Mouse (Mus musculus) intestine, embryonic 15.5 days (tissue): ENCODE data around the gene Gm17657. TPM values are rescaled to one million over a fixed set of nuclear protein-coding genes. Genes with fewer than 3 reads are reported as not detected.

Experiments
- ATAC-seq: fragments of 200-750 bp; cut with Nextera tagmentation; 2 replicates; pipeline ENCODE4 v1.8.0; 2017; ENCODE audit warnings: moderate TSS enrichment, moderate library complexity
- H3K27ac ChIP-seq: fragments of 300-500 bp; sonication (generic); 2 replicates; pipeline ENCODE4 v1.5.1; 2015; ENCODE audit warnings: mild to moderate bottlenecking, inconsistent platforms
- H3K27me3 ChIP-seq: fragments of 300-500 bp; sonication (generic); replicated peaks from 2 replicates; pipeline ENCODE4 v1.6.1; 2015; ENCODE audit warnings: inconsistent platforms
- H3K36me3 ChIP-seq: fragments of 300-500 bp; sonication (generic); 2 replicates; pipeline ENCODE4 v1.6.1; 2015; ENCODE audit warnings: inconsistent platforms
- H3K4me1 ChIP-seq: fragments of 300-500 bp; sonication (generic); replicated peaks from 2 replicates; pipeline ENCODE4 v1.6.1; 2015; ENCODE audit warnings: inconsistent platforms
- H3K4me2 ChIP-seq: fragments of 300-500 bp; sonication (generic); replicated peaks from 2 replicates; pipeline ENCODE4 v1.6.1; 2015; ENCODE audit warnings: mild to moderate bottlenecking, inconsistent platforms
- H3K4me3 ChIP-seq: fragments of 300-500 bp; sonication (generic); replicated peaks from 2 replicates; pipeline ENCODE4 v1.5.1; 2015; ENCODE audit warnings: inconsistent platforms
- H3K9ac ChIP-seq: fragments of 300-500 bp; sonication (generic); 2 replicates; pipeline ENCODE4 v1.6.1; 2015; ENCODE audit warnings: inconsistent platforms
- H3K9me3 ChIP-seq: fragments of 300-500 bp; sonication (generic); 2 replicates; pipeline ENCODE4 v1.6.1; 2016; ENCODE audit warnings: inconsistent platforms
- WGBS: fragments of 180-500 bp; shearing (Covaris S2); methylation state at CpG from one replicate; pipeline ENCODE4 v1.1.7; 2015; 5-methylcytosine and 5-hydroxymethylcytosine counted together
- polyA plus RNA-seq: library from polyadenylated mRNA; unstranded; fragments of >200 nt; fragmentation: Nextera tagmentation; extraction: Ambion mirVana; gene quantifications from 2 replicates; pipeline ENCODE4 v1.2.1, GENCODE M21; 2015

The Gm17657 gene
- polyA plus RNA-seq, 1 experiment from 2014 or later: not detected

DNA sequence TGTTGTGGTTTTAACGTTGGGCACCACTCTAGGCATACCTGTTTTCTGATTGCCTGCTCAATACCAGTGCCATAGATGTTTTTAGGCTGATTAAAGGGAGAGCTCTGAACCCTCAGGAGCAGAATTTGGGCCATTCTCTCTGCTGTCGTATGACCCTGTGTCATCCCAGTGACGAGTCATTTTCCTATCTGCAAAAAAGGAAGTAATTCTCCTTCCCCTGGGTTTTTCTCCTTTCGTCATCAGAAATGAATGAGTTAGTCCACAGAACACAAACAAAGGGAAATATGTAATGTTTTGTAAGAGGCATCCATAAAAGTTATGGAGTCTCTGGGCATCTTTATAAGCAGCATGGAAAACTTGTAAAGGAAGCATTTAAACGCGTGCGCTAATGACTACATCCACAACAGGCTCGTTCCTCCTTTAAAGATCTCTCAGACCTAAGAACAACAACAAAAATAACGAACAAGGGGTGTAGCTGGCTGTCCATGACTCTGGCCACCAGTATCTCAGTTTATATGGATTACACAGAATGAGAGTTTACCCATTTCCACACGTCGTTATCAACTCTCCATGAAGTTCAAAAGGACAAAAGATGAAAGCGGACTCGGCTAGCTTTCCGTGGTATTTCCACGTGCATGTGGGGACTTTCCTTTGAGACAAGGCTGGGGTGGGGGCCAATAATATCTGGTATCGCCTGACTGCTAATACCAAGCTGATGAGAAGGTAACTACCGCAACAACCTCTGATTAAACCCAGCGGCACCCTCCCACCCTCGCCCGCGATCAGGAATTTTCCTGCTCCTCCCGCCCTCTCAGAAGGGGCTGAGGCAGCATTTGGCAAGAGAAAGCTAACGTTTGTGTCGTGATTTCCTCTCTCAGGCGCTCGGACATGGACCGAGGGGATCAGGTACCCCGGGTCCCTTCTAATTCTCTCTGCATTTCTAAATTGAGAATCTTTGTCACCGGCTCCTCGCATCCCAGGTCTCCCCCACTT is 60.2 kb downstream of the Gm17657 start:
- no peak for ATAC-seq
- no peaks in the 10 kb centered on the region for H3K27me3 ChIP-seq
- WGBS: 5% methylated on average over 30 of the region's 30 CpGs
- H3K9me3 ChIP-seq: no peaks in the 10 kb centered on the region
- peak overlapping the region; percentile 68 for H3K9ac ChIP-seq
- H3K4me3 ChIP-seq: peak overlapping the region; percentile 83
- peak overlapping the region; percentile 90 for H3K27ac ChIP-seq
- peak overlapping the region; percentile 90 for H3K4me2 ChIP-seq
- H3K4me1 ChIP-seq: peaks cover 16% of the 10 kb centered on the region
- H3K36me3 ChIP-seq: peaks cover 5% of the 10 kb centered on the region; the same call in 1 of the 2 replicates

DNA sequence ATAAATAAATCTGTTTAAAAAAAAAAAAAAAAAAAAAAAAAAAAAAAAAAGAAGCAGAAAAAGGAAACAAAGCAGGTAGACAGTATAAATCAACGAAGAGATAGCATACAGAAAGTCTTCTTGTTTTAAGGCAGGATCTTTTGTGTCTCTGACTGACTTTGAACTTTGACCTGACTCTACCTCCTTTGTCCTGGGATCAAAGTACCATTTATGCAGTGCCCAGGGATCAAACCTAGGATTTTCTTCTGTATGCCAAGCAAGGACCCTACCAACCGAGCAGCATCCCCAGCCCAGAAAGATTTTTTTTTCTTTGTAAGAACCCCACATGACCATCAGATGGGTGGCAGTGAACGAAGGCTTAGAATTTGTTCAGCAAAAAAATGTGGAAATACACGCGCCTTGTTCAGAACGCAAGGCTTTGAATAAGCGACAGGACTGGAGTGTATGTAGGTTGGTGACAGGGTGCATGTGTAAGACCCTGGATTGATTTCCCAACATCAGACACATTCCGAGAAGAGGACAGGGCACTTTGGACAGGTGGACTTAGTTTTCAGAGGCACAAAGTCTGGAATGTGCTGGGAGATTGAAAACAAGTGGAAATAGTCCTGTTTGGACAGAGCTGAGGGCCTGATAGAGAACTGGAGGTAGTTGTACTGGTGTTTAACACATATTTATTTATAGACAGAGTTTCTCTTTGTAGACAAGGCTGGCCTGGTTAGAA is 61.0 kb downstream of the Gm17657 start:
- ATAC-seq: no peak
- Histone ChIP-seq H3K27ac (no peak overlapping the region), H3K4me2 (peak overlapping the region; percentile 90; the same call in 1 of the 2 replicates), H3K9me3 (no peaks in the 10 kb centered on the region), H3K36me3 (no peaks in the 10 kb centered on the region), H3K4me3 (no peak overlapping the region), H3K9ac (no peak overlapping the region), H3K27me3 (no peaks in the 10 kb centered on the region), H3K4me1 (peaks cover 13% of the 10 kb centered on the region)
- 86% methylated on average over 8 of the region's 8 CpGs for WGBS

DNA sequence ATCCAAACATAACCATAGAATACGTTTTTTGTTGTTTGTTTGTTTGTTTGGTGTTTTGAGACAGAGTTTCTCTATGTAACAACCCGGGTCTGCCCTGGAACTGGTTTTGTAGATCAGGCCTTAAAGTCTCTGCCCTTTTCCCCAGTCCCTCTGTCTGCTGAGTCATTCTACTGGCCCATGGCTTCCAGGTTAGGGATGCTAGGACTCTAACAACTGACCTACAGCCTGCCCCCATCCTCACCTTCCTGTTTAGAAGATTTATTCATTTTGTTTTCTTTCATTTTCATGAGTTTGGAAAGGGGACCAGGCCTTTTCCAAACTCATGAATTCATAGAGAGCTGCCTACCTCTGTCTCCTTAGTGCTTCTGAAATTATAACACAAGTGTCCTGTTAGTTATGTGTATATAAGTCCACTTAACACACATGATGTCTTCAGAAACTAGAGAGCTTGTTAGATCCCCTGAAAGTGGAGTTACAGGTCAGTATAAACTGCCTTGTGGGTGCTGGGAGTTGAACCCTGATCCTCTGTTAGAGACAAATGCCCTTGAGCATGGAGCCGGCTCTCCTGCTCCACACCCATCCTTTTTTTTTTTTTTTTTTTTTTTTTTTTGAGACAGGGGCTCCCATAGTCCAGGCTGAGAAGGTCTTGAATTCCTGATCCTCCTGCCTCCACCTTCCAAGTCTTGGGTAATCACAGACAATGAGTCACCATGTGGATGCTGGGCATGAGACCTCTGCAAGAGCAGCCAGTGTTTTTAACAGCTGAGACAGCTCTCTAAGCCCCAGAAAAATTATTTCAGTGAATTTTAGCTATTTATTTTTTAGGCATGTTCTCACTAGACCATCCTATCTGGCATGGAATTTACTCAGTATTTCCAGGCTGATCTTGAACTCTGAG is 63.9 kb downstream of the Gm17657 start:
- 73% methylated on average over 3 of the region's 3 CpGs for WGBS
- Histone ChIP-seq H3K4me3 (no peak overlapping the region), H3K27ac (no peak overlapping the region), H3K36me3 (no peaks in the 10 kb centered on the region), H3K9me3 (no peaks in the 10 kb centered on the region), H3K4me2 (no peak overlapping the region), H3K27me3 (no peaks in the 10 kb centered on the region), H3K9ac (no peak overlapping the region), H3K4me1 (peaks cover 7% of the 10 kb centered on the region)
- ATAC-seq: no peak

DNA sequence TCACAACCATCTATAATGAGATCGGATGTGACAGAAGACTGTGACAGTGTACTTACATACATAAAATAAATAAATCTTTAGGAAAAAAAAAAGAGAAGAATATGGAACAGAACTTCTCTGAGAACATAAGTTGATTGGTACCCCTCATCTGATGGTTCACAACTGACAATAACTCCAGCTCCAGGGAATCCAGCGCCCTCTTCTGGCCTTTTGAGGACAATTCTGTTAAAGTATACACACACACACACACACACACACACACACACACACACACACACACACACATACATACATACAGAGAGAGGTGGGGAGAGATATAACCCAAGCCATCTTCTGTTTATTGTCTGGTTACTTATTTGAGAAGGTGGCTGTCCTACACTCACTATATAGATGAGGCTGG is 65.0 kb downstream of the Gm17657 start:
- Histone ChIP-seq H3K9ac (no peak overlapping the region), H3K4me1 (peaks cover 7% of the 10 kb centered on the region), H3K4me3 (no peak overlapping the region), H3K4me2 (no peak overlapping the region), H3K36me3 (no peaks in the 10 kb centered on the region), H3K27ac (no peak overlapping the region), H3K9me3 (no peaks in the 10 kb centered on the region), H3K27me3 (no peaks in the 10 kb centered on the region)
- no peak for ATAC-seq
- WGBS: 64% methylated on average over 2 of the region's 2 CpGs

DNA sequence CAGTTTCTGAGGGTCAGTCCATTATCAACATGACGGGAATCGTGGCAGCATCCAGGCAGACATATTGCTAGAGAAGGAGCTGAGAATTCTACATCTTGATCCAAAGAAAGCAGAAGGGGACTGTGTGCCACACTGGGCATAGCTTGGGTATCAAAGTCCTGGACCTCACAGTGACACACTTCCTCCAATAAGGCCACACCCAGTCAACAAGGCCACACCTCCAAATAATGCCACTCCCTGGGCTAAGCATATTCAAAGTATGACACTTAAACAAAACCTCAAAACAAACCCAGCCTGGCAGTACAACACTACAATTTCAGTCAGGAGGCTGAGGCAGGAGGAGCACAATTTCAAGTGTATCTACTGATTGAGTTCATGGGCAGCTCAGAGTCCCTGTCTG is 66.2 kb downstream of the Gm17657 start:
- ATAC-seq: no peak
- H3K9ac ChIP-seq: no peak overlapping the region
- WGBS: 93% methylated on average over 2 of the region's 2 CpGs
- H3K36me3 ChIP-seq: no peaks in the 10 kb centered on the region
- H3K4me3 ChIP-seq: no peak overlapping the region
- H3K9me3 ChIP-seq: no peaks in the 10 kb centered on the region
- no peak overlapping the region for H3K4me2 ChIP-seq
- no peaks in the 10 kb centered on the region for H3K27me3 ChIP-seq
- H3K4me1 ChIP-seq: no peaks in the 10 kb centered on the region; the same call in 1 of the 2 replicates
- no peak overlapping the region for H3K27ac ChIP-seq

DNA sequence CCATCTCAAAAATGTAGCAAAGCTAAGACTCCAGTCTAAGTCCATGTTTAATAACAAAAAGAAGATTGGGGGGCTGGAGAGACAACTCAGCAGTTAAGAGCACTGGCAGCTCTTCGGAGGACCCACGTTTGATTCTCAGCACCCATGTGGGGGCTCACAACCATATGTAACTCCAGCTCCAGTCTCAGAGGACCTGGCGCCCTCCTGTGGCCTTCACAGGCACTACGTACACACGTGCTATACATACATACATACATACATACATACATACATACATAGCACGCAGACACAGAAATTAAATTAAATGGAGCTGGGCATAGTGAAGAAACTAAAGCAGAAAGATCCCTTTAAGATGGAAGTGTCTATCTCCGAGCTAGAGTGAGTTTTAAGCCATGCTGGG is 66.8 kb downstream of the Gm17657 start:
- Histone ChIP-seq H3K9me3 (no peaks in the 10 kb centered on the region), H3K27me3 (no peaks in the 10 kb centered on the region), H3K27ac (no peak overlapping the region), H3K9ac (no peak overlapping the region), H3K4me2 (no peak overlapping the region), H3K4me1 (no peaks in the 10 kb centered on the region), H3K36me3 (no peaks in the 10 kb centered on the region), H3K4me3 (no peak overlapping the region)
- WGBS: 89% methylated on average over 7 of the region's 7 CpGs
- no peak for ATAC-seq

DNA sequence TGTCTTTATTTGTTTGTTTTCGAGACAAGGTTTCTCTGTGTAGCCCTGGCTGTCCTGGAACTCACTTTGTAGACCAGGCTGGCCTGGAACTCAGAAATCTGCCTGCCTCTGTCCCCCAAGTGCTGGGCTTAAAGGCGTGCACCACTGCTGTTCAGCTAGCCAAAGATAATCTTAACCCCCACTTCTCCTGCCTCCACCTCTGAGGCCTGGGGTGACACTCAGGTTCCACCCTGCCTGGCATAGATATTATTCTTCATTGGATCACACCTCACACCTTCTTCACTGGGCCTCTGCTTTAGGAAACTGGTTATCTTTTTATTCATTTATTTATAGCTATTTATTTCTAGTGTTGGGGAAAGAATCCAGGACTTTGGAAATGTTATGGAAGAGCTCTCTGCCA is 69.2 kb downstream of the Gm17657 start:
- H3K36me3 ChIP-seq: no peaks in the 10 kb centered on the region
- 84% methylated on average over 2 of the region's 2 CpGs for WGBS
- H3K4me2 ChIP-seq: no peak overlapping the region
- no peak overlapping the region for H3K4me3 ChIP-seq
- no peak overlapping the region for H3K9ac ChIP-seq
- H3K27ac ChIP-seq: no peak overlapping the region
- H3K4me1 ChIP-seq: no peaks in the 10 kb centered on the region
- H3K27me3 ChIP-seq: no peaks in the 10 kb centered on the region
- H3K9me3 ChIP-seq: no peaks in the 10 kb centered on the region
- no peak for ATAC-seq

DNA sequence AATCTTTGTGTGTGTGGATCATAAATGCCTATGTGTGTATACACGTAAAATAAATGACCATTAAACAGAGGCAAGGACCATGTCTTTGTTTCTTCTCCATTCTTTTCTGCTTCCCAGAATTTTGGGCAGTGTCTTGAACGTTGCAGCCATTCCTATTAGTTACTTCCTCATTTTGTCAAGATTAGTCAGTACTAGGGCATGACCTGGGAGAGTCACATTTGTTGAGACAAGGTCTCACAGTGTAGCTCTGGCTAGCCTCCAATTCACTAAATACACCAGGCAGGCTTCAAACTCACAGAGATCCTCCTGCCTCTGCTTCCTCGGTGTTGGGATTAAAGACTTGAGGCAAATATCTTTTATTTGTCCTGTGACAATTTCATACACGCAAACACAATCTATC is 71.2 kb downstream of the Gm17657 start:
- no peaks in the 10 kb centered on the region for H3K27me3 ChIP-seq
- H3K9me3 ChIP-seq: no peaks in the 10 kb centered on the region
- no peak for ATAC-seq
- H3K4me3 ChIP-seq: no peak overlapping the region
- H3K36me3 ChIP-seq: no peaks in the 10 kb centered on the region
- H3K9ac ChIP-seq: no peak overlapping the region
- WGBS: 80% methylated on average over 4 of the region's 4 CpGs
- no peak overlapping the region for H3K27ac ChIP-seq
- no peak overlapping the region for H3K4me2 ChIP-seq
- H3K4me1 ChIP-seq: no peaks in the 10 kb centered on the region

DNA sequence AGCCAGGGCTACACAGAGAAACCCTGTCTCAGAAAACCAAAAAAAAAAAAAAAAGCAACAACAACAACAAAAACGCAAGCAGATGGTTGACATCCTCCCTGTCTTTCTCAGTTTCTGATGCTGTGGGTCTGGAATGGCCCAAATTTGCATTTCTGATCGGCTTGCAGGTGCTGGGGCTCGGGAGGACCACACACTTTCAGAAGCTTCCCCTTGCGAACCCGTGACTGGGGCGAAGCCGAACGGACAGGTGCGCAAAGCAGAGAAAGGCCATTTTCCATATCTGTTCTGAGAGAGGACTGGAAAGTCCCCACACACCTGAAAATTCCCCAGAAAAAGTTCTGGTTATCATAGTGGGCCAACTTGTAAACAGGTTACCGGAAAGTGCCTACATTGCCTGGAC is 72.1 kb downstream of the Gm17657 start:
- Histone ChIP-seq H3K9me3 (no peaks in the 10 kb centered on the region), H3K9ac (no peak overlapping the region), H3K4me2 (no peak overlapping the region), H3K4me3 (no peak overlapping the region), H3K4me1 (no peaks in the 10 kb centered on the region), H3K36me3 (no peaks in the 10 kb centered on the region), H3K27ac (no peak overlapping the region), H3K27me3 (no peaks in the 10 kb centered on the region)
- no peak for ATAC-seq
- WGBS: 92% methylated on average over 10 of the region's 10 CpGs

DNA sequence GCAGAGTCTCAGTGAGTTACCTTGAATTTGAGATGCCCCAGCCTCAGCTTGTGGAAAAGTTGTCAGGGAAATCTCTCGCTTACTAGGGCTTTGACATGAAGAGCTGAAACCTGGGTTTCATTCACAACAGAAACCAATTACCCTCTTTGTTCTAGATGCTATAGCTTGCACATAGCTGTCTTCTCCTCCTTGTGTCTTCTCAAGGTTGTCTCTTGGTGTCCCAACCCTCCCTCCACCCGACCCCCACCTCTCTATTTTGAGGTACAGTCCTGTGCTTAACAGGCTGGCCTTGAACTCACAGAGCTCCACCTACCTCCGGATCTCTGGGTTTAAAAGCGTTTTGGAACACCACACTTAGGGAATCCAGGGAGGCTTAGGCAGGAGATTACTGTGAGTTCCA is 73.0 kb downstream of the Gm17657 start:
- 70% methylated on average over 4 of the region's 4 CpGs for WGBS
- Histone ChIP-seq H3K4me1 (no peaks in the 10 kb centered on the region), H3K36me3 (no peaks in the 10 kb centered on the region), H3K9me3 (no peaks in the 10 kb centered on the region), H3K27me3 (no peaks in the 10 kb centered on the region), H3K4me2 (no peak overlapping the region), H3K27ac (no peak overlapping the region), H3K9ac (no peak overlapping the region), H3K4me3 (no peak overlapping the region)
- no peak for ATAC-seq

DNA sequence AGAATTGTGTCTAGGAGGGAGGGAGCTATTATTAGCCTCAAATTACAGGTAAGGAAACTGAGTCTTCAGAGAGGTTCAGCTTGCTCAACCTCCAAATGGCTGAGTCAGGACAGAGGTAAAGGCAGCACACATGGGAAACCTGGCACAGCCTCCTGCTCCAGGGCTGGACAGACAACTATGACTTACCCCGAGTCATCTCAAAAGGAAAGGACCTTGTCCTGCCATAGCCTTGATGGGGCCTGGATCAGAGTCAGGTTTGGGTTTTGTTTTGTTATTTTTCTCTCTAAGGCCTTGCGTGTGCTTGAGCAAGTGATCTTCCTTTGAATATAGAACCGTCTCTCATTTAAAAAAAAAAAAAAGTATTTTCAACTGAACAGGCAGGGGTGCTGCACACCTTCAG is 74.3 kb downstream of the Gm17657 start:
- Histone ChIP-seq H3K9me3 (no peaks in the 10 kb centered on the region), H3K27me3 (no peaks in the 10 kb centered on the region), H3K4me3 (no peak overlapping the region), H3K4me2 (no peak overlapping the region), H3K4me1 (peaks cover under 1% of the 10 kb centered on the region; the same call in 1 of the 2 replicates), H3K27ac (no peak overlapping the region), H3K9ac (no peak overlapping the region), H3K36me3 (no peaks in the 10 kb centered on the region)
- ATAC-seq: no peak
- 89% methylated on average over 3 of the region's 3 CpGs for WGBS

DNA sequence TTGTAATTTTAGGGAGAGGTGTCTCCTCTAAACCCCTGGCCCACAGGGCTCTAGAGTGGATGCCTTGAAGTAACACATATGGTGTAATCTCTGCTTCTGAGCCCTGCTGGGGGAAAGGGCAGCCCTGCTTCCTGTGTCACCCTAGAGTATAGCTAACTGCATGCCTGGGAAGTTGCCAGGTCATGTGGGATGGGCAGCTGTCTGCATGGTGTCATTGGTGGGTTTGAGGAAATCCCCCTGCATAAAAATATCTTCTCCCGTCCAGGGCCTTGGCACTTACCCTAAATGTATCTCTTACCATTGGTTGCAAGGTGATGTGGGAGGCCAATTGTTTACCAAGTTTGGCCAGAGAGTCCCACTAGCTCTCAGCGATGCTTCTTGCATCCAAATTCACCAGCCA is 75.4 kb downstream of the Gm17657 start:
- Histone ChIP-seq H3K27ac (no peak overlapping the region), H3K27me3 (no peaks in the 10 kb centered on the region), H3K9ac (no peak overlapping the region), H3K4me2 (no peak overlapping the region), H3K4me1 (peaks cover 9% of the 10 kb centered on the region; the same call in 1 of the 2 replicates), H3K36me3 (no peaks in the 10 kb centered on the region), H3K4me3 (no peak overlapping the region), H3K9me3 (no peaks in the 10 kb centered on the region)
- no peak for ATAC-seq
- WGBS: 70% methylated on average over 2 of the region's 2 CpGs
